Mouse (Mus musculus): ENCODE data around the gene Robo2. TPM values are rescaled to one million over a fixed set of nuclear protein-coding genes. Genes with fewer than 3 reads are reported as not detected.

The Robo2 gene
- 7.8 and 7.9 TPM in 2 replicates for polyA plus RNA-seq (2015; fragmentation: Nextera tagmentation; extraction: Ambion mirVana)

- Histone ChIP-seq H3K4me3 (peak within 1 kb of the TSS; percentile 59), H3K27me3 (replicated peaks) (peaks cover 10% of the 10 kb centered on the region; the same call in 1 of the 2 replicates), H3K9me3 (no peaks in the 10 kb centered on the region), H3K4me2 (peak within 1 kb of the TSS; percentile 85), H3K27ac (replicated peaks) (peak within 1 kb of the TSS; percentile 68), H3K4me1 (0 out of 2 replicates have a peak, but pooled peaks cover 6% of the 10 kb centered on the region), H3K9ac (peak within 1 kb of the TSS; percentile 77), H3K36me3 (no peaks in the 10 kb centered on the region)
- peak; percentile 42; the same call in 1 of the 2 replicates for ATAC-seq (ENCODE audit: extremely low read depth, insufficient number of reproducible peaks, low FRiP score, low TSS enrichment)
- under 1% methylated on average over 43 of the region's 43 CpGs for WGBS
These were observed at the start of gene Robo2 for GRCm38 (mm10) chr16:74411481-74412251. TSS of gene Robo2 (minus strand) at chr16:74411825.

GRCm38 (mm10) chr16:74458138-74458537 lies 46.5 kb upstream of the Robo2 start:
- Histone ChIP-seq H3K4me3 (no peak overlapping the region), H3K4me1 (no peaks in the 10 kb centered on the region), H3K4me2 (no peak overlapping the region), H3K27me3 (replicated peaks) (no peaks in the 10 kb centered on the region), H3K9me3 (no peaks in the 10 kb centered on the region), H3K27ac (replicated peaks) (no peak overlapping the region), H3K36me3 (no peaks in the 10 kb centered on the region), H3K9ac (no peak overlapping the region)
- WGBS: 81% methylated on average over 3 of the region's 3 CpGs
- no peak for ATAC-seq (ENCODE audit: extremely low read depth, insufficient number of reproducible peaks, low FRiP score, low TSS enrichment)

- no peak overlapping the region for H3K9ac ChIP-seq
- 81% methylated on average over 8 of the region's 8 CpGs for WGBS
- no peaks in the 10 kb centered on the region for H3K27me3 ChIP-seq (replicated peaks)
- no peaks in the 10 kb centered on the region for H3K4me1 ChIP-seq
- no peak for ATAC-seq (ENCODE audit: extremely low read depth, insufficient number of reproducible peaks, low FRiP score, low TSS enrichment)
- H3K4me3 ChIP-seq: no peak overlapping the region
- H3K36me3 ChIP-seq: no peaks in the 10 kb centered on the region
- H3K4me2 ChIP-seq: no peak overlapping the region
- H3K27ac ChIP-seq (replicated peaks): no peak overlapping the region
- no peaks in the 10 kb centered on the region for H3K9me3 ChIP-seq
These were observed 46.1 kb upstream of the Robo2 start for GRCm38 (mm10) chr16:74457736-74458135.

- 79% methylated on average over 5 of the region's 5 CpGs for WGBS
- ATAC-seq (ENCODE audit: extremely low read depth, insufficient number of reproducible peaks, low FRiP score, low TSS enrichment): no peak
- H3K27me3 ChIP-seq (replicated peaks): no peaks in the 10 kb centered on the region
These were observed 45.3 kb upstream of the Robo2 start for GRCm38 (mm10) chr16:74456808-74457470.

GRCm38 (mm10) chr16:74455179-74455578 lies 43.6 kb upstream of the Robo2 start:
- H3K27me3 ChIP-seq (replicated peaks): no peaks in the 10 kb centered on the region
- no peaks in the 10 kb centered on the region for H3K4me1 ChIP-seq
- ATAC-seq (ENCODE audit: extremely low read depth, insufficient number of reproducible peaks, low FRiP score, low TSS enrichment): no peak
- no peaks in the 10 kb centered on the region for H3K9me3 ChIP-seq
- no peak overlapping the region for H3K9ac ChIP-seq
- no peak overlapping the region for H3K27ac ChIP-seq (replicated peaks)
- no peak overlapping the region for H3K4me3 ChIP-seq
- 37% methylated on average over 2 of the region's 2 CpGs for WGBS
- no peak overlapping the region for H3K4me2 ChIP-seq
- no peaks in the 10 kb centered on the region for H3K36me3 ChIP-seq

More at GRCm38 (mm10) chr16:74456808-74457470, 45.3 kb upstream of the Robo2 start:
- Histone ChIP-seq H3K9me3 (no peaks in the 10 kb centered on the region), H3K9ac (no peak overlapping the region), H3K36me3 (no peaks in the 10 kb centered on the region), H3K4me1 (no peaks in the 10 kb centered on the region), H3K27ac (replicated peaks) (no peak overlapping the region), H3K4me3 (no peak overlapping the region), H3K4me2 (no peak overlapping the region)

GRCm38 (mm10) chr16:74448025-74448424 lies 36.4 kb upstream of the Robo2 start:
- WGBS: 82% methylated on average over 4 of the region's 4 CpGs
- H3K27me3 ChIP-seq (replicated peaks): no peaks in the 10 kb centered on the region
- no peak overlapping the region for H3K4me2 ChIP-seq
- no peaks in the 10 kb centered on the region for H3K9me3 ChIP-seq
- H3K4me1 ChIP-seq: no peaks in the 10 kb centered on the region
- no peak overlapping the region for H3K27ac ChIP-seq (replicated peaks)
- H3K4me3 ChIP-seq: no peak overlapping the region
- no peak for ATAC-seq (ENCODE audit: extremely low read depth, insufficient number of reproducible peaks, low FRiP score, low TSS enrichment)
- no peak overlapping the region for H3K9ac ChIP-seq
- H3K36me3 ChIP-seq: no peaks in the 10 kb centered on the region

GRCm38 (mm10) chr16:74427071-74427470 lies 15.4 kb upstream of the Robo2 start:
- Histone ChIP-seq H3K4me1 (peaks cover 5% of the 10 kb centered on the region), H3K4me3 (no peak overlapping the region), H3K36me3 (no peaks in the 10 kb centered on the region), H3K27me3 (replicated peaks) (no peaks in the 10 kb centered on the region), H3K9ac (no peak overlapping the region), H3K27ac (replicated peaks) (no peak overlapping the region), H3K4me2 (no peak overlapping the region), H3K9me3 (no peaks in the 10 kb centered on the region)
- WGBS: 59% methylated on average over 2 of the region's 2 CpGs
- no peak for ATAC-seq (ENCODE audit: extremely low read depth, insufficient number of reproducible peaks, low FRiP score, low TSS enrichment)

GRCm38 (mm10) chr16:74420324-74420723 lies 8.7 kb upstream of the Robo2 start:
- Histone ChIP-seq H3K4me3 (no peak overlapping the region), H3K9me3 (no peaks in the 10 kb centered on the region), H3K4me1 (peaks cover 5% of the 10 kb centered on the region), H3K27me3 (replicated peaks) (no peaks in the 10 kb centered on the region), H3K9ac (no peak overlapping the region), H3K4me2 (no peak overlapping the region), H3K36me3 (no peaks in the 10 kb centered on the region), H3K27ac (replicated peaks) (no peak overlapping the region)
- WGBS: 53% methylated on average over 2 of the region's 2 CpGs
- ATAC-seq (ENCODE audit: extremely low read depth, insufficient number of reproducible peaks, low FRiP score, low TSS enrichment): no peak

GRCm38 (mm10) chr16:74412471-74413291 lies 1.1 kb upstream of the Robo2 start:
- Histone ChIP-seq H3K27ac (replicated peaks) (0 out of 2 replicates have a peak overlapping the region, but pooled peaks have one; percentile 68), H3K27me3 (replicated peaks) (peaks cover 10% of the 10 kb centered on the region; the same call in 1 of the 2 replicates), H3K4me3 (peak overlapping the region; percentile 59), H3K9me3 (no peaks in the 10 kb centered on the region), H3K4me1 (0 out of 2 replicates have a peak, but pooled peaks cover 6% of the 10 kb centered on the region), H3K4me2 (peak overlapping the region; percentile 85), H3K9ac (peak overlapping the region; percentile 77), H3K36me3 (no peaks in the 10 kb centered on the region)
- no peak for ATAC-seq (ENCODE audit: extremely low read depth, insufficient number of reproducible peaks, low FRiP score, low TSS enrichment)
- WGBS: under 1% methylated on average over 20 of the region's 20 CpGs

GRCm38 (mm10) chr16:74411021-74411420 lies 604 bp downstream of the Robo2 start:
- Histone ChIP-seq H3K9me3 (no peaks in the 10 kb centered on the region), H3K4me2 (peak overlapping the region; percentile 85), H3K27ac (replicated peaks) (peak overlapping the region; percentile 68), H3K9ac (peak overlapping the region; percentile 77), H3K36me3 (no peaks in the 10 kb centered on the region), H3K4me1 (0 out of 2 replicates have a peak, but pooled peaks cover 6% of the 10 kb centered on the region), H3K27me3 (replicated peaks) (peaks cover 10% of the 10 kb centered on the region; the same call in 1 of the 2 replicates), H3K4me3 (peak overlapping the region; percentile 59)
- WGBS: 1% methylated on average over 16 of the region's 16 CpGs
- no peak for ATAC-seq (ENCODE audit: extremely low read depth, insufficient number of reproducible peaks, low FRiP score, low TSS enrichment)

- Histone ChIP-seq H3K4me3 (peak overlapping the region; percentile 59), H3K9ac (peak overlapping the region; percentile 77), H3K27me3 (replicated peaks) (peaks cover 10% of the 10 kb centered on the region; the same call in 1 of the 2 replicates), H3K27ac (replicated peaks) (no peak overlapping the region), H3K9me3 (no peaks in the 10 kb centered on the region), H3K36me3 (no peaks in the 10 kb centered on the region), H3K4me1 (0 out of 2 replicates have a peak, but pooled peaks cover 6% of the 10 kb centered on the region), H3K4me2 (peak overlapping the region; percentile 85)
- ATAC-seq (ENCODE audit: extremely low read depth, insufficient number of reproducible peaks, low FRiP score, low TSS enrichment): no peak
- WGBS: 25% methylated on average over 6 of the region's 6 CpGs
These were observed 1.5 kb downstream of the Robo2 start for GRCm38 (mm10) chr16:74410125-74410524.

Data from heart, embryonic 13.5 days (tissue).